Mouse (Mus musculus) G1E (cell line): Measurements from ENCODE around the gene Gigyf1. TPM values are rescaled to one million over a fixed set of nuclear protein-coding genes. Genes with fewer than 3 reads are reported as not detected.

ENCODE experiments used
- ATAC-seq: 2 replicates; pipeline ENCODE4 v1.8.0; 2016; ENCODE audit warnings: mild to moderate bottlenecking; ENCODE audit not compliant: insufficient number of reproducible peaks, poor library complexity, low FRiP score, severe bottlenecking; ENCODE audit errors: extremely low read depth
- DNase-seq: peaks from one replicate; pipeline ENCODE4 v3.0.0; 2012; ENCODE audit warnings: low spot score
- H3K27me3 ChIP-seq: 2 replicates; pipeline ENCODE4 v1.6.1; 2012; ENCODE audit warnings: mild to moderate bottlenecking, low read length, inconsistent platforms; ENCODE audit not compliant: insufficient read depth
- H3K36me3 ChIP-seq: replicated peaks from 2 replicates; pipeline ENCODE3; 2012; ENCODE audit warnings: mild to moderate bottlenecking, inconsistent platforms
- H3K4me1 ChIP-seq: 2 replicates; pipeline ENCODE4 v1.6.1; 2012; ENCODE audit warnings: low read depth, low read length, inconsistent platforms, mixed read lengths; ENCODE audit not compliant: insufficient read depth
- H3K4me3 ChIP-seq: 2 replicates; pipeline ENCODE4 v1.5.1; 2012; ENCODE audit warnings: low read depth, mild to moderate bottlenecking, inconsistent platforms, low read length, moderate library complexity, mixed read lengths
- H3K9me3 ChIP-seq: replicated peaks from 2 replicates; pipeline ENCODE4 v1.6.1; 2012; ENCODE audit warnings: inconsistent platforms
- CTCF ChIP-seq: IDR thresholded peaks from 2 replicates; pipeline ENCODE4 v1.5.1; 2012; ENCODE audit warnings: low read depth, low read length, inconsistent platforms, mixed read lengths
- GATA1 ChIP-seq: IDR thresholded peaks from 2 replicates; pipeline ENCODE4 v1.6.1; 2012; ENCODE audit warnings: borderline replicate concordance, low read length, inconsistent platforms, mixed read lengths
- GATA2 ChIP-seq: IDR thresholded peaks from 2 replicates; pipeline ENCODE4 v1.6.1; 2012; ENCODE audit warnings: low read depth, low read length, inconsistent platforms, borderline replicate concordance
- POLR2AphosphoS5 ChIP-seq: IDR thresholded peaks from 2 replicates; pipeline ENCODE4 v1.6.1; 2012; ENCODE audit warnings: low read depth, low read length, inconsistent platforms; ENCODE audit not compliant: insufficient replicate concordance
- TAL1 ChIP-seq: conservative IDR thresholded peaks from 2 replicates; pipeline ENCODE4 v1.6.1; 2012; ENCODE audit warnings: low read depth, low read length, inconsistent platforms, mixed read lengths
- polyA plus RNA-seq: library from polyadenylated mRNA; stranded (reverse); fragments of >175 nt; gene quantifications from 2 replicates; pipeline ENCODE4 v1.2.3, GENCODE M21; 2012
- total RNA-seq, 2 experiments: library from RNA; stranded (forward) in 1 of 2; stranded (reverse) in 1 of 2; fragments of 200-1000 nt in 1 of 2; fragments of >200 nt in 1 of 2; fragmentation: Nextera tagmentation in 1 of 2; gene quantifications; 2 replicates each; pipeline ENCODE4 v1.2.3; 2014 to 2017

Gigyf1 gene
- total and polyA plus RNA-seq, 3 experiments = 6.8 to 50.4 (median 30.3) TPM

DNA sequence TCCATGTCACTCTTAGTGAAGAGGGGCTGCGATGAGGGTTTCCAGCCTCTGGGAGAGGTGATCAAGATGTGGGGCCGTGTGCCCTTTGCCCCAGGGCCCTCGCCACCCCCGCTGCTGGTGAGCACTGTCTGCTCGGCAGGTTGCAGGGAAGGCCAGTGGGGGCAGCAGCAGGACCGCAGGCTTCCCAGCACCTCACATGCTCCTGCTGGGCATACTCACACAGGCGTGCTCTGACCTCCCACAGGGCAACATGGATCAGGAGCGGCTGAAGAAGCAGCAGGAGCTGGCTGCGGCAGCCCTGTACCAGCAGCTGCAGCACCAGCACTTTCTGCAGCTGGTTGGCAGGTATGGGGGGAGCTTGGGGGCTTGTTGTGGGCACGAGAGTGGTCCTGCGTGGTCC, 4.4 kb downstream of the Gigyf1 start:
- TF ChIP-seq TAL1 = no peak
- H3K4me3 ChIP-seq = peak overlapping the region; percentile 13; the same call in 1 of the 2 replicates
- peaks cover 99% of the 10 kb centered on the region for H3K36me3 ChIP-seq
- no peaks in the 10 kb centered on the region for H3K27me3 ChIP-seq
- H3K9me3 ChIP-seq = no peaks in the 10 kb centered on the region
- ATAC-seq = no peak
- H3K4me1 ChIP-seq = peaks cover 91% of the 10 kb centered on the region
- DNase-seq = no peak

DNA sequence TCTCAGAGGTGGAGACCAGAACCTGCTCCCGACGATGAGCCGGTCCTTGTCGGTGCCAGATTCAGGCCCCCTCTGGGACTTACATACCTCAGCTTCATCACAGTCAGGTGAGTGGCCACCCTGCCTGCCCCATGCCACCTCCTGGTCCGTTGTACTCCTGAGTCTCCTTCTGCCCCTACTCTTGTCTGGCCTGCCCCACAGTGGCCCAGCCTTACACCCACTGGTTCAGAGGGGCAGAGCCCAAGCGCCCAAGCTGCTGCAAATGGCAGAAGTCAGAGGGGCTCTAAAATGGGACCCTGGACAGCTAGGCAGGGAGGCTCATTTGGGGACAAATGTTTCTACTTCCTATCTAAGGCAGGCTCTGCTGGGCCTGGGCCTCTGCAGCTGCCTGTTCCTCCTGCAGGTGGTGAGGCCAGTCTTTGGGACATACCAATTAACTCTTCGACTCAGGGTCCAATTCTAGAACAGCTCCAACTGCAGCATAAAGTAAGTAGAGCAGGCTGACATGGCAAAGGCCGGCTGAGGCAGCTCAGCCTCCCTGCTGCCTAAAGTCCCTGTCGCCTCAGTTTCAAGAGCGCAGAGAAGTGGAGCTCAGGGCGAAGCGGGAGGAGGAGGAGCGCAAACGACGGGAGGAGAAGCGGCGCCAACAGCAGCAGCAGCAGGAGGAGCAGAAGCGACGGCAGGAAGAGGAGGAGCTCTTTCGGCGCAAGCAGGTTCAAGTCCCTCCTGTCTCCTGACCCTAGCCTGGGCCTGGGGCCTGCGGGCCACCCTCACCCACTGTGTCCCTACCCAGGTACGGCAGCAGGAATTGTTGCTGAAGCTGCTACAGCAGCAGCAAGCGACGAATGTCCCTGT, 5.3 kb downstream of the Gigyf1 start:
- ATAC-seq (no peak), DNase-seq (no peak)
- Histone ChIP-seq H3K4me1 (peaks cover 93% of the 10 kb centered on the region), H3K36me3 (peaks cover 99% of the 10 kb centered on the region), H3K9me3 (no peaks in the 10 kb centered on the region), H3K27me3 (no peaks in the 10 kb centered on the region), H3K4me3 (peak overlapping the region; percentile 18; the same call in 1 of the 2 replicates)
- TF ChIP-seq TAL1 (no peak), POLR2AphosphoS5 (0 out of 2 replicates have a peak, but pooled peaks have one; percentile 61), CTCF (no peak)

DNA sequence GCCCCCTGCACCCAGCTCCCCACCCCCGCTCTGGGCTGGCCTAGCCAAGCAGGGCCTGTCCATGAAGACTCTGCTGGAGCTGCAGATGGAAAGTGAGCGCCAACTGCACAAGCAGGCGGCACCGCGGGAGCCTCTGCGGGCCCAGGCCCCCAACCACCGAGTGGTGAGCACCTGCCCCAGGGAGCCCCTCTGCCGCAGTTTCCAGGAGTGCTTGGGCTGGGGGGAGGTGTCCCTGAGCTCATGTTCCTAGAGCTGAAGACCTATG, 5.8 kb downstream of the Gigyf1 start:
- TF ChIP-seq CTCF (no peak), GATA2 (no peak), GATA1 (no peak), TAL1 (no peak), POLR2AphosphoS5 (no peak)
- H3K4me3 ChIP-seq = peak overlapping the region; percentile 18; the same call in 1 of the 2 replicates
- H3K27me3 ChIP-seq = no peaks in the 10 kb centered on the region
- ATAC-seq (no peak), DNase-seq (no peak)
- H3K9me3 ChIP-seq = no peaks in the 10 kb centered on the region
- peaks cover 93% of the 10 kb centered on the region for H3K4me1 ChIP-seq
- H3K36me3 ChIP-seq = peaks cover 99% of the 10 kb centered on the region

DNA sequence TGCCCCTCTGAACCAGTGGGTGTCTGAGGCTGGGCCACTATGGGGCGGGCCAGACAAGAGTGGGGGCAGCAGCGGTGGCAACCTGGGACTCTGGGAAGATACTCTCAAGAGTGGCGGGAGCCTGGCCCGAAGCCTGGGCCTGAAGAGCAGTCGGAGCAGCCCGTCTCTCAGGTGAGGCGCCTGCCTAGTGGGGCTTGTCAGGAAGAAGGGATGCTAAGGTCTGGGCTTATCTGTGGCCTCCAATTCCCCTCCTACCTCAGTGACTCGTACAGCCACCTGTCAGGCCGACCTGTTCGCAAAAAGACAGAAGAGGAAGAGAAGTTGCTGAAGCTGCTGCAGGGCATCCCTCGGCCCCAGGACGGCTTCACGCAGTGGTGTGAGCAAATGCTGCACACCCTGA, 6.3 kb downstream of the Gigyf1 start:
- ATAC-seq (no peak), DNase-seq (no peak)
- Histone ChIP-seq H3K9me3 (no peaks in the 10 kb centered on the region), H3K4me1 (peaks cover 96% of the 10 kb centered on the region), H3K36me3 (peaks cover 99% of the 10 kb centered on the region), H3K27me3 (no peaks in the 10 kb centered on the region), H3K4me3 (no peak overlapping the region; the same call in 1 of the 2 replicates)
- TF ChIP-seq TAL1 = no peak
- TF ChIP-seq CTCF = no peak
- no peak for TF ChIP-seq GATA1
- no peak for TF ChIP-seq POLR2AphosphoS5
- TF ChIP-seq GATA2 = no peak

DNA sequence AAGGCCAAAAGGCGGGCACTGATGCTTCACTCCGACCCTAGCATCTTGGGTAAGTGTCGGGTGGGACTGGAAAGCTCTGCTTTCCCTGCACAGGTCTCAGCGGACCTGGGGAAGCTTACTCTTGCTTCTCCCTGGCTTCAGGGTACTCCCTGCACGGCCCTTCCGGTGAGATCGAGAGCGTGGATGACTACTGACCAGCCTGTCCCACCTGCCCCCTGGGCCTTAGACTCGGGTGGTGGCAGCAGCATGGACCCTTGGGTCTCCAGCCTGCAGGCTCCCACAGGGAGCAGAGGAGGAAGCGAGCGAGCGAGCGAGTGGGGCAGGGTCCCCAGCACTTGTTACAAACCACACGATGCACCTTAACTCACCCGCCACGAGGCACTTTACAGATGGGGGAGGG, 7.2 kb downstream of the Gigyf1 start:
- no peak for TF ChIP-seq POLR2AphosphoS5
- TF ChIP-seq GATA2 = no peak
- TF ChIP-seq GATA1 = no peak
- TF ChIP-seq CTCF = no peak
- no peak for TF ChIP-seq TAL1
- DNase-seq (no peak), ATAC-seq (no peak)
- Histone ChIP-seq H3K4me1 (peaks cover 99% of the 10 kb centered on the region), H3K4me3 (peak overlapping the region; percentile 62; the same call in 1 of the 2 replicates), H3K9me3 (no peaks in the 10 kb centered on the region), H3K27me3 (no peaks in the 10 kb centered on the region), H3K36me3 (peaks cover 99% of the 10 kb centered on the region)

DNA sequence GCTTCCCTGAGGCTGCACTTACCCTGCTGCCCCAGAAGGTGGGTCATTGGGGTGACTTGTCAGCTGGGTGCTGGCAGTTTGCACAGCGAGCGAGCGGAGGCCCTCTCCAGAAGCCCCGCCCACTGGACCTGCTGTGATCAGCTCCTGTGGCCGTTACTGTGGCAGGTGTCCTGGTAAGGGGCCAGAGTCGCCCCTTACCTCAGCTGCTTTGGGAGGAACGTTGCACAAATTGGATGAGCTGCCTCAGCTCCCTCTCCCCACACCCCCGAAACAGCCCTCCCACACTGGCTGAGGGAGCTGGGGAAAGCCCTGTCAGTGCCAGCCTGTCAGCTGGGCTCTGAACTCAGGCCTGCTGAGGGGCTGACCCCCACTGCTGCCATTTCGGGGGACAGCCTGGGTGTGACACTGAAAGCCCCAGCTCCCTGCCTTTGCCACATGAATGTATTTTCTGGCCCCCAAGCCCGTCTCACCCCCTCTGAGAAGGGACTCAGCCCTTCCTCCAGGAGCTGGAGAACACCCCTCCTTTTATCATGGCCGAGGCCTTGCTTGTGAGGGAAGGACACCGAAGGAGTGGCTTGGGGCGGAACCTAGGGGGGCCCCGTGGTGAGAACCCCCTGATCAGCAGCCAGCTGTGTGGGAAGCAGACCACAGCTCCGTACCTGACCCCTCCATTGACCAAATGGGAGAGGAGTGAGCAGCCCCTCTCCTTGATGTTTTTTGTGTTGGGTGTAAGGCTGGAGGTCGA, 8.0 kb downstream of the Gigyf1 start:
- Histone ChIP-seq H3K4me1 (peaks cover 97% of the 10 kb centered on the region), H3K27me3 (no peaks in the 10 kb centered on the region), H3K36me3 (peaks cover 94% of the 10 kb centered on the region), H3K4me3 (peak overlapping the region; percentile 63; the same call in 1 of the 2 replicates), H3K9me3 (no peaks in the 10 kb centered on the region)
- DNase-seq (peak; percentile 87), ATAC-seq (peak; percentile 61; the same call in 1 of the 2 replicates)
- no peak for TF ChIP-seq GATA2
- no peak for TF ChIP-seq TAL1
- no peak for TF ChIP-seq POLR2AphosphoS5
- TF ChIP-seq GATA1 = no peak
- TF ChIP-seq CTCF = no peak
